ENCODE assay signal across 8 mouse cellular contexts in genomic region chr12:3571787-3572580, GRCm38 (mm10). TPM values are rescaled to one million over a fixed set of nuclear protein-coding genes. Genes with fewer than 3 reads are reported as not detected.
DNase-seq lines count a peak whose midpoint lies in the region; ATAC-seq lines count a peak whose summit lies in the region.

Gene Dtnb, plus strand, starts transcription at chr12:3572381.

- peak; percentile 81 for ATAC-seq in forebrain, embryonic 16.5 days
- ATAC-seq in lung, embryonic 16.5 days (ENCODE audit: low read depth), result peak; percentile 90

- H3K27me3 ChIP-seq in forebrain, embryonic 16.5 days (replicated peaks; ENCODE audit: control insufficient read depth, insufficient read depth, low read length), result no peaks in the 10 kb centered on the region
- no peaks in the 10 kb centered on the region for H3K27me3 ChIP-seq in lung, embryonic 16.5 days (ENCODE audit: control insufficient read depth, insufficient read depth, low read depth, low read length)

- H3K4me3 ChIP-seq in forebrain, embryonic 16.5 days (replicated peaks; ENCODE audit: low read length), result peak within 1 kb of the TSS; percentile 87
- peak within 1 kb of the TSS; percentile 68 for H3K4me3 ChIP-seq in lung, embryonic 16.5 days (ENCODE audit: low read length)

- H3K36me3 ChIP-seq in forebrain, embryonic 16.5 days (ENCODE audit: control insufficient read depth, insufficient read depth), result no peaks in the 10 kb centered on the region
- H3K36me3 ChIP-seq in lung, embryonic 16.5 days (ENCODE audit: control insufficient read depth, insufficient read depth, low read length), result no peaks in the 10 kb centered on the region

- peaks cover 15% of the 10 kb centered on the region for H3K4me1 ChIP-seq in forebrain, embryonic 16.5 days (replicated peaks; ENCODE audit: control insufficient read depth, insufficient read depth, low read length)
- H3K4me1 ChIP-seq in lung, embryonic 16.5 days (replicated peaks; ENCODE audit: control insufficient read depth, insufficient read depth, low read length), result peaks cover 12% of the 10 kb centered on the region

- DNase-seq in ES-CJ7 (ENCODE audit: low read depth, low spot score), result peak; percentile 53
- DNase-seq in cerebellum, adult 18-20 months, result peak; percentile 69 to 86
- peak; percentile 73 to 79 for DNase-seq in heart, postnatal 36 days
- peak; percentile 53 to 58 for DNase-seq in layer of hippocampus, adult 8-10 months (ENCODE audit: low spot score in 2 of 2)
- DNase-seq in ovary, postnatal 10 days (ENCODE audit: low spot score), result peak; percentile 53
- DNase-seq in thymus, postnatal 10 days (ENCODE audit: low spot score in 2 of 2), result peak; percentile 51 to 77

- no peaks in the 10 kb centered on the region for H3K9me3 ChIP-seq in forebrain, embryonic 16.5 days (ENCODE audit: control insufficient read depth, low read length)
- H3K9me3 ChIP-seq in lung, embryonic 16.5 days (ENCODE audit: control insufficient read depth, low read length), result no peaks in the 10 kb centered on the region

- peak within 1 kb of the TSS; percentile 84 for H3K9ac ChIP-seq in forebrain, embryonic 16.5 days (replicated peaks; ENCODE audit: low read depth, low read length)
- H3K9ac ChIP-seq in lung, embryonic 16.5 days (ENCODE audit: low read length), result peak within 1 kb of the TSS; percentile 80

- 2% methylated on average over 54 of the region's 85 CpGs for WGBS in forebrain, embryonic 16.5 days
- WGBS in lung, embryonic 16.5 days, result 1% methylated on average over 42 of the region's 85 CpGs

- intact Hi-C loops in heart, postnatal 36 days (cut with DNase I), result loop anchor here (5.0 to 10.0 kb wide), 3 partner anchors 145 to 1335 kb away; partner anchors contain the start of genes Asxl2, Dnmt3a and Ubxn2a

- H3K27ac ChIP-seq in forebrain, embryonic 16.5 days (ENCODE audit: low read length), result peak within 1 kb of the TSS; percentile 87
- H3K27ac ChIP-seq in lung, embryonic 16.5 days (ENCODE audit: low read length), result peak within 1 kb of the TSS; percentile 85

- peak within 1 kb of the TSS; percentile 88 for H3K4me2 ChIP-seq in forebrain, embryonic 16.5 days (ENCODE audit: low read length)
- peak within 1 kb of the TSS; percentile 93 for H3K4me2 ChIP-seq in lung, embryonic 16.5 days (ENCODE audit: low read depth, low read length)

RNA-seq across cellular contexts. Expression of gene Dtnb, which starts in this region (rescaled TPM):
- polyA plus RNA-seq in forebrain, embryonic 16.5 days (2015; fragmentation: Nextera tagmentation; extraction: Ambion mirVana), result 34.0 and 36.8 TPM in 2 replicates
- 1 to 10 TPM; 5.8 to 6.7 TPM for total RNA-seq in heart, postnatal 36 days (2021)
- 100 to 1,000 TPM; 109 to 123 (median 113) TPM for total RNA-seq in layer of hippocampus, adult 8-10 months (2022)
- 28.2 and 30.9 TPM in 2 replicates for polyA plus RNA-seq in lung, embryonic 16.5 days (2015; fragmentation: Nextera tagmentation; extraction: Ambion mirVana)

Comparison
In these comparisons a context has a peak if more than half of its experiments do, and no peak if none do; other contexts are left out.
1. Peak in every context shown above with its lines: DNase-seq, ATAC-seq, H3K4me3 ChIP-seq and H3K27ac ChIP-seq.
2. RNA of gene Dtnb (total RNA-seq): 109 to 123 TPM in layer of hippocampus, adult 8-10 months; 5.8 to 6.7 TPM in heart, postnatal 36 days; every median in the first group is over 10 times any median in the second.